9 mouse cellular contexts compared by ENCODE assay signal in the genomic region with DNA sequence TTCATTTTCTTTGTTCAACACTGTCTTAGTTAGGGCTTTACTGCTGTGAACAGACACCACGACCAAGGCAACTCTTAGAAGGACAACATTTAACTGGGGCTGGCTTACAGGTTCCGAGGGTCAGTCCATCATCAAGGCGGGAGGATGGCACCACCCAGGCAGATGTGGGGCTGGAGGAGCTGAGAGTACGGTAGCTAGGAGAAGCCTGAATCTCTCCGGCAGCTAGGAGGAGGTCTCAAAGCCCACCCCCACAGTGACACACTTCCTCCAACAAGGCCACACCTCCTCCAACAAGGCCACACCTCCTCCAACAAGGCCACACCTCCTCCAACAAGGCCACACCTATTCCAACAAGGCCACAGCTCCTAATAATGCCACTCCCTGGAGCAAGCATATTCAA. TPM values are rescaled to one million over a fixed set of nuclear protein-coding genes. Genes with fewer than 3 reads are reported as not detected.
DNase-seq lines count a peak whose midpoint lies in the region; ATAC-seq and TF ChIP-seq lines count a peak whose summit lies in the region.
"Not testable (repeated sequence)": the region's sequence is repeated elsewhere in the genome, so short reads cannot be mapped to it uniquely, and the experiment has no call there.
"Had no signal": no experiment of that assay in that cellular context is flagged by ENCODE, and none has a peak within 500 bp of the region (broad histone marks: within the 10 kb centered on the region; RNA-seq: fewer than 3 reads in every experiment).

No protein-coding gene starts in this region.

- TF ChIP-seq EP300 in ES-Bruce4 (IDR thresholded peaks at IDR 0.05; ENCODE audit: insufficient read depth, low read depth, low read length): not testable (repeated sequence)

- in situ Hi-C loops in ES-E14 (cut with MboI; ENCODE audit: low sequenced_read_pairs in 2 of 2, unreplicated experiment in 2 of 2): not testable (repeated sequence)

- TF ChIP-seq POLR2A in ES-Bruce4 (IDR thresholded peaks at IDR 0.05; ENCODE audit: insufficient read depth, low read length): peak; percentile 57

- H3K9me3 ChIP-seq in ES-Bruce4 (replicated peaks; ENCODE audit: control insufficient read depth, insufficient read depth, low read length, poor library complexity, severe bottlenecking): peaks cover 13% of the 10 kb centered on the region
- not testable (repeated sequence) for H3K9me3 ChIP-seq in ES-E14 (ENCODE audit: control insufficient read depth, insufficient read depth, low read depth, low read length); liver, embryonic 11.5 days (ENCODE audit: control insufficient read depth, low read length)
- H3K9me3 ChIP-seq in forebrain, embryonic 10.5 days: peaks cover 24% of the 10 kb centered on the region

- H3K9ac ChIP-seq in ES-Bruce4 (ENCODE audit: low read depth, poor library complexity, severe bottlenecking): peak overlapping the region; percentile 61
- peak overlapping the region; percentile 72 for H3K9ac ChIP-seq in ES-E14 (ENCODE audit: insufficient read depth, low read depth, low read length, poor library complexity, severe bottlenecking)
- H3K9ac ChIP-seq in liver, embryonic 11.5 days (ENCODE audit: low read depth, low read length): not testable (repeated sequence)

- WGBS in forebrain, embryonic 10.5 days: 65% methylated on average over 5 of the region's 5 CpGs
- 54% methylated on average over 5 of the region's 5 CpGs for WGBS in liver, embryonic 11.5 days

- not testable (repeated sequence) for ATAC-seq in liver, embryonic 11.5 days (replicated peaks; ENCODE audit: low FRiP score)

- TF ChIP-seq CTCF in ES-Bruce4 (IDR thresholded peaks at IDR 0.05; ENCODE audit: low read depth, low read length): not testable (repeated sequence)

- peak overlapping the region; percentile 73 for H3K4me3 ChIP-seq in ES-Bruce4 (ENCODE audit: low read depth, low read length)
- H3K4me3 ChIP-seq in ES-E14 (ENCODE audit: insufficient read depth in 1 of 2, low read depth in 1 of 2, low read length in 2 of 2, poor library complexity in 1 of 2, severe bottlenecking in 1 of 2): peak overlapping the region; percentile 71 to 72
- H3K4me3 ChIP-seq in forebrain, embryonic 10.5 days: peak overlapping the region; percentile 8; the same call in 1 of the 2 replicates
- H3K4me3 ChIP-seq in liver, embryonic 11.5 days (ENCODE audit: low read depth, low read length): not testable (repeated sequence)

- H3K4me1 ChIP-seq in ES-Bruce4 (ENCODE audit: control insufficient read depth, insufficient read depth, low read length); liver, embryonic 11.5 days (replicated peaks; ENCODE audit: control insufficient read depth, insufficient read depth, low read length): not testable (repeated sequence)
- peaks cover 6 to 24% of the 10 kb centered on the region in 2 experiments for H3K4me1 ChIP-seq in ES-E14 (ENCODE audit: control insufficient read depth in 2 of 2, insufficient read depth in 2 of 2, low read length in 2 of 2, poor library complexity in 1 of 2)
- H3K4me1 ChIP-seq in forebrain, embryonic 10.5 days: peaks cover 19% of the 10 kb centered on the region

- not testable (repeated sequence) for DNase-seq in ES-E14 (ENCODE audit: low read depth, low spot score); forebrain, embryonic 10.5 days (ENCODE audit: extremely low spot score, low spot score); liver, embryonic 11.5 days (ENCODE audit: low spot score)
- peak; percentile 80 for DNase-seq in ZHBTc4 (ENCODE audit: low read depth, low spot score)

- not testable (repeated sequence) for H3K27me3 ChIP-seq in ES-Bruce4 (ENCODE audit: control insufficient read depth, insufficient read depth, low read length, poor library complexity, severe bottlenecking); liver, embryonic 11.5 days (replicated peaks; ENCODE audit: control insufficient read depth, insufficient read depth, low read length)
- H3K27me3 ChIP-seq in forebrain, embryonic 10.5 days (ENCODE audit: poor library complexity, severe bottlenecking): peaks cover 33% of the 10 kb centered on the region

- not testable (repeated sequence) for H3K27ac ChIP-seq in ES-Bruce4 (ENCODE audit: insufficient read depth, low read length); ES-E14 (ENCODE audit: insufficient read depth, low read depth, low read length, poor library complexity, severe bottlenecking); forebrain, embryonic 10.5 days; liver, embryonic 11.5 days (ENCODE audit: low read depth, low read length)

- H3K4me2 ChIP-seq in liver, embryonic 11.5 days: peak overlapping the region; percentile 31

- H3K36me3 ChIP-seq in ES-Bruce4 (ENCODE audit: control insufficient read depth, insufficient read depth, low read length, poor library complexity, severe bottlenecking); ES-E14 (ENCODE audit: control insufficient read depth, insufficient read depth, low read length, poor library complexity, severe bottlenecking); forebrain, embryonic 10.5 days (replicated peaks); liver, embryonic 11.5 days (ENCODE audit: control insufficient read depth, insufficient read depth, low read length): not testable (repeated sequence)

RNA-seq across cellular contexts. Expression of a gene that starts 41.9 kb away (rescaled TPM):
- polyA plus RNA-seq in ES-Bruce4 (2011; ENCODE audit: insufficient read depth, insufficient read length, low read depth, missing spikeins): 18.0 and 21.5 TPM in 2 replicates
- total RNA-seq in ES-E14 (2012; rRNA removed): 6.2 and 6.7 TPM in 2 replicates
- 3.4 and 3.9 TPM in 2 replicates for polyA plus RNA-seq in forebrain, embryonic 10.5 days (2016; fragmentation: Nextera tagmentation; extraction: Ambion mirVana)
- 2.7 and 3.7 TPM in 2 replicates for polyA plus RNA-seq in liver, embryonic 11.5 days (2014; fragmentation: Nextera tagmentation; extraction: Ambion mirVana)
- total RNA-seq: adrenal gland, postnatal 25 days; common myeloid progenitor, adult 5-6 weeks; MEL had no signal
- polyA plus RNA-seq: adrenal gland, adult 2 months had no signal
